Mouse (Mus musculus) C2C12 (cell line): ENCODE data around the gene Frmd6.
A peak's percentile ranks its signal among the peaks of the same experiment; 100 is the strongest.

Source experiments
- CTCF ChIP-seq: IDR thresholded peaks from one replicate; pipeline ENCODE4 v1.5.1; 2011; ENCODE audit not compliant: control insufficient read depth, insufficient read depth, insufficient read length
- MAX ChIP-seq: IDR thresholded peaks from one replicate; pipeline ENCODE4 v1.6.1; 2011; ENCODE audit warnings: mild to moderate bottlenecking, control low read depth
- MYOD1 ChIP-seq: IDR thresholded peaks from one replicate; pipeline ENCODE4 v1.6.1; 2011; ENCODE audit warnings: low read depth; ENCODE audit not compliant: control insufficient read depth, insufficient read length
- MYOG ChIP-seq: IDR thresholded peaks from one replicate; pipeline ENCODE4 v1.6.1; 2011; ENCODE audit not compliant: control insufficient read depth, insufficient read length; ENCODE audit errors: extremely low read depth
- USF1 ChIP-seq: IDR thresholded peaks from one replicate; pipeline ENCODE4 v1.6.1; 2011; ENCODE audit warnings: low read depth, mild to moderate bottlenecking, control low read depth, moderate library complexity

DNA sequence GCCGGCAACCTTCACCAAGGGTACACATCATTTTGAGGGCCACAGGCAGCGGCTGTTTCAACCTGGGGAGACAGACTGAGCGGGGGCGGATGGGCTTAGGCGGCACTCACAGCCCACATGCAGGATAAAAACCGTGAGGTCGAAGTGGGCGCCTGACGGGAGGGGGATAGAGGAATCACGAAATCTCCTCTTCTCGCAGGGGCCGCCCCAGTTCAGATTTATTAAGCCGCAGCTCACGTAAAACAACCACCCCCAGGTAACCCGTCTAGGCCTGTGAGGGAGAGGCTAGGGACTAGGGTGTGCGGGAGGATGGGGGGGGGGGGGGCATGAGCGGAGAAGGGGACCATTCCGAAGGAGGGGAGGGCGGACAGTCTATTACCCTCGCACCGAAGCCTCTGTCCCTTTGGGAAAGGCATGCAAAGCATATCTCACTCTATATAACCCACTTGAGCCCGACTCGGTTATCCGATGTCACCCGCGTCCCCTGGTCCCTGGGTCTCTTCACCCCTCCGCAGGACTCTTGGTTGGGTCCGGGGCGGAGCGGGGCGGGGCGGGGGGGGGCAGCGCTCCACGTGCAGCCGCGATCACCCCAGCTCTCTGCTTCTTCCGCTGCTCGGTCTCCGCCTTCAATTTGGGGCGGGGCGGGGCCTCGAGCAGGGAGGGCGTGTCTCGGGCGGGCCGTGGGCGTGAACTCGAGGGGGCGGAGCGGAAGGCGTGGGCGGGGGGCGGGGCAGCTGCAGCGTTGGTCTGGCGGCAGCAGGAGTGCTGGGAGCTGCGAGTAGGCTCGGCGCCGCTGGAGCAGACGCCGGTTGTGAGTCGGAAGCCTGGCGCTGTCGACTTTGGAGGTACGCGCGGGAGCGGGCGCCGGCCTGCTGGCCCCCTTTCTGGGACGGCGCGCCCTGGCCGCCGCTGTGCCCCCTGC, at the start of gene Frmd6:
- TF ChIP-seq MYOG = no peak
- peak; percentile 75 for TF ChIP-seq CTCF
- TF ChIP-seq MAX = no peak
- no peak for TF ChIP-seq MYOD1
- no peak for TF ChIP-seq USF1
